Mouse (Mus musculus): ENCODE data around the gene Kcne4. TPM values are rescaled to one million over a fixed set of nuclear protein-coding genes. Genes with fewer than 3 reads are reported as not detected.

The Kcne4 gene
- polyA plus RNA-seq (2017; shearing (Covaris generic)) = not detected

GRCm38 (mm10) chr1:78816639-78817038 is at the start of gene Kcne4:
Kcne4 (plus strand) TSS chr1:78816758.

Other genes with a start within 250 kb of the Kcne4 start
- 1 to 10 TPM; 5.0 to 8.5 TPM for gene Acsl3, start 158.9 kb upstream of the Kcne4 start, polyA plus RNA-seq (2017; shearing (Covaris generic))
- gene Utp14b, start 158.7 kb upstream of the Kcne4 start, polyA plus RNA-seq (2017; shearing (Covaris generic)) = under 1 TPM; 0.58 to 0.98 TPM